Mouse (Mus musculus) frontal cortex, adult 2 months (tissue): Measurements from ENCODE around the gene Gm20388. TPM values are rescaled to one million over a fixed set of nuclear protein-coding genes. Genes with fewer than 3 reads are reported as not detected.

Source experiments
- DNase-seq, 2 experiments: peaks; one replicate each; pipeline ENCODE4 v3.0.0; 2022; ENCODE audit warnings: low spot score in 1 of 2; ENCODE audit errors: extremely low spot score in 1 of 2
- polyA plus RNA-seq: library from polyadenylated mRNA; depleted of rRNA; stranded (reverse); fragments of >200 nt; gene quantifications from 2 replicates; pipeline ENCODE4 v1.2.3, GENCODE M21; 2012

The Gm20388 gene
- polyA plus RNA-seq, 1 experiment = 22.2 TPM

DNA sequence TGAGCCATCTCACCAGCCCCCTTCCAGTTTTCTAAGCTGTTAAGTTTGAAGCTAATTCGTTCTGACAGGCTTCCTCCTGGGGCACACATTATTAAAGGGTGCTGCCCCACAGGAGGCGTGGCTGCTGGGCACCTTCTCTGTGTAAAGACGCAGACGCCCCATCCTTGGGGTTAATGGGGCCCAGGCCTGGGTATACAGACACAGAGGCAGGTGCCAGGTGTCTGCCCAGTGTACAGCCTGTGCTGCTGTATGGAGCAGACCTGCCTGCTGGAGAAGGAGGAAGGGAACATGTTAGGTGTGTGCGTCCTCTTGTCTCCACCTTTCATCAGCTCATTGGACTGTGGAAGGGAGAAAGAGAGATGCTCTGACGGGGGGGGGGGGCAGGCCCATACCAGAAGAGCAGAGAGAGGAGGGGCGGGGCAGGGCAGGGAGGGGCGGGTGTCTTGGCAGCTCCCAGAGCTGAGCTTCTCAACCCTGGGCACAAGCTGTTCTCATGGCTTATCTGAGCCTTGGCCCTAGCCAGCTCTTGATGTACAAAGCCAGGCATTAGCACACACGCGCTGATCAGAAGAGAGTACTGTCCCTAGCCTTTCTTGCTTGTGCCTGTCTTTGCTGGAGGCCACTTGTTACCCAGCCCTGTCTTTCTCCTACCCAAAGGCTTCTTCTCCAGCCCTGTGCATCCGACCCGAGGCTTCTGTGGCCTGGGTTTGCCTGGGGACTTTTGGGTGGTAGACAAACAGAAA, 1951.3 kb downstream of the Gm20388 start:
- DNase-seq = no peak

DNA sequence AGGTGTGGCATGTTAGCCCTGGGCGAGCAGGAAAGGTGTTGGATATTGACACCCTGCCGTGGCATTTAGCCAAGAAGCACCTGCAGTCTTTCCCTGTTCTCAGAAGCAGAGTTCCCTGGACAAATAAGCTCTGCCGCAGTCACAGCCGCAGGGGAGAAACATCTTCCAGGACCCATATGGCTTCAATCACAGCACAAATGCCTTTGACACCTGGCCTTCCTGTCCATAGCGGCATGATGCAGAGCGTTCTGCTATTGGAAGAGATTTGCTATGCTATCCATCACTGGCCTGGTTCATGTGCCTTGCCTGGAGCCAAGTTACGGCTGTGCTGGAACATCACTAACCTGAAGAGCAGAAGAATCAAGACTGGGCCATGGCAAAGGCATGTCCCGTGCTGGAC, 1954.7 kb downstream of the Gm20388 start:
- DNase-seq = no peak

DNA sequence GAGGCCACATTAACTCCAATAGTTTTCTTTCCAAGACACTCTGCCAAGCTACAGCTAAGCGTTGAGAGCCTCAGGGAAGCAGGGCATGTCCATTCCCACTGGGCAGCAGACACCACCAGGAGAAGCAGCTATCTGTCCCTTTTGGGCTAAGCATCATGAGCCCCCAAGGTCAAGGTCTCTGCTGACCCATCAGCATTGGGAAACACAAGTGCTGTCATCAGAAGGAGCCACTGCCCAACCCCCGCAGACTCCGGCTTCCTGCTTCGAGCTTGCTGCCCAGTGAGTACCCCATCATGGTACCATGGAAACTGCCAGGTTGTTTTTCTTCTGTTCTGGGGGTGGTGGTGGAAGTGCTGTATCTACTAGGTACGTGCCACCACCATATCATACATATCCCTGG, 1957.6 kb downstream of the Gm20388 start:
- no peak for DNase-seq

DNA sequence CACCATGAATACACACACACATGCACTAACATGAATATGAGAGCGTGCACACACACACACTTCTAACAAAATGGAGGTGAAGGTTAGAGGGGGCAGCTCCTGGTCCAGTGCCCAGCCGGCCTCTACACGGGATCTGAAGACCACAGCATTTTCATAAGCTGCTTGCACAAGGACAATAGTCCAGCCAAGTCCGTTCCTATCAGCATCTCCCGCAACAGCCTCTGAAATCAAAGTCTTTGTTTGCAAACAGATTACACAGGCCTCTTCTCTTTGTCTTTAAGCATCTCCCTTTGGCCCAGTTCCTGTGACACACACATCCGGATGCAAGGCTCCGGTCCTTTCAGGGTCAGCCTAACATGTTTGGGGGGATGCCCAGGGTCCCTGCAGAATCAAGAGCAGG, 1958.3 kb downstream of the Gm20388 start:
- no peak for DNase-seq

DNA sequence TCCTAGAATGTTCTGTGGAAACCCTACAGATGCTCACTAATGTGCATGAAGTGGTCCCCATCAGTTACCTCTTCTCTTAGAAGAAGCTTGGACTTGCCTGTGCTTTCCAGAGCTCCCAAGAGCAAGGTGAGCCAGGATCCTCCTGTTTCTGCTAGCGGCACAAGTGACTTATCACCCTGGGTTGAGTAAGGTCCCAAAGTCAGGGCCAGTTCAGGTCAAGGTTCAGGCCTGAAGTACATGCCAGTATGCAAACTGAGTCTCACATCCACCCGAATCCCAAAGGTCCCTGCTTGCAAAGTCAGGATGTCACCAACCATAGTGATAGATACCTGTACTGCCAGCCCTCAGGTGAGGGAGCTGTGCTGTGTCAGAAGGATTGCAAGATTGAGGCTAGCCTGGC, 1959.5 kb downstream of the Gm20388 start:
- DNase-seq = no peak

DNA sequence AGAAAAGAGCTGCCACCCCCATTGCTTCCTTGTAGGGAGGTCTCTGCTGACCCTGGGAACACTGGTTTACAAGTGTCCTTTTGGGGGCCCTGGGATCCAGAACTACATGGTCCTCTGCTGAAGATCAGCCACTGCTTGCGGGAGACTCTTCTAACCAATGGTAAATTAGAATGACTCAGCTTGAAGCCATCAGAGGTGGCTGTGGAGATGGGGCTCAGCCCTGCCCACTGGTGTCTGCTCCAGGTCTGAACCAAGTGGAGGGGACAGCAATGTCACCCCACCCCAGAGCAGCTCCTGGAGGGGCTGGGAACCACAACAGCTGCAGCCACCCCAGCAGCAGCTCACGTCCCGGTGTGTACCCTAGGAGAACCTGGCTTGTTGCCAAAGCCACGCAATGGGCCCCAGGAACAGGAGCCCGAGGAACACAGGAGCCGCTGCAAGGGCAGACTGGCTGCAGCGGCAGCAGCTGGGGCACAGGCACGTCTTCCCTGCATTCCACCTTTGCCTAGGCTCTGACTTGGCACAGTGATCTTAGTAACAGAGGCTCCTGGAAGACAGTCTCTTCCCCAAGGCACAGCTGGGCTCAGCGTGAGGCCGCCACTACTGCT, 1961.3 kb downstream of the Gm20388 start:
- DNase-seq = no peak

DNA sequence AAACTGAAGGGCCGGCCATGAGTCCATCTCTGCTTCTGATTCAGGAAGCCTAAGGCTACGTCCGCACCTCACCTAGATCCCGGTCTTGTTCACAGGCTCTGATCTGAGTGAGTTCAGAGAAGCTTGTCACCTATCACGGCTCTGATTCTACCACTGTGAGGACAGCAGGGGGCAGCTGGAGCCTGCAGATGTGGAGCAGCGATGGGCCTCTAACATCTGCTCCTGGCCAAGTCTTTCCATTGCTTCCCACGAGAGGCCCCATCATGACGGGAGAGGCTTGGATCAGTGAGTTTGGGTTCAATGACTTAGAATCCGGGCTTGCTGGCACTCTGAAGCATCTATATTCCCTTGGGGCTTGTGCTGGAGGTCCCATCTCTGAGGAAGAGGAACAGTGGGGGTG, 1963.4 kb downstream of the Gm20388 start:
- DNase-seq = peak in 1 of 2 experiments; percentile 55

DNA sequence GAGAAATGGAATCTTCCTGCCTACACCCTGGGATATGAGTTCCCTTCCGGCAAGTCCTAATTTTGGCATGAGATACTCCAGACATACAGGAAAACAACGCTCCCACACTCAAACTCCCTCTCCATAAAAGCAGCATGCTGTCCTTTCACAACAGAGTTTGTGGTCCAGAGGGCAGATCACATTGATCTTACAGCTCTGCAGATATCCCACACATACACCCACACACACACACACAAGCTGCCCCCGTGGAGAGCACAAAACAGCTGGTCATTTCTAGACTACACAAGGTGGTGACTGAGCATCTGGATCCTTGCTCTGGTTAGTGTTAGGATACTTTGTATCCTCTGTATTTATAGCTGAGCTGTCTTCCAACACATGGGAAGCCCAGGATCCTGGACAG, 1964.4 kb downstream of the Gm20388 start:
- peak in 1 of 2 experiments; percentile 45 for DNase-seq

DNA sequence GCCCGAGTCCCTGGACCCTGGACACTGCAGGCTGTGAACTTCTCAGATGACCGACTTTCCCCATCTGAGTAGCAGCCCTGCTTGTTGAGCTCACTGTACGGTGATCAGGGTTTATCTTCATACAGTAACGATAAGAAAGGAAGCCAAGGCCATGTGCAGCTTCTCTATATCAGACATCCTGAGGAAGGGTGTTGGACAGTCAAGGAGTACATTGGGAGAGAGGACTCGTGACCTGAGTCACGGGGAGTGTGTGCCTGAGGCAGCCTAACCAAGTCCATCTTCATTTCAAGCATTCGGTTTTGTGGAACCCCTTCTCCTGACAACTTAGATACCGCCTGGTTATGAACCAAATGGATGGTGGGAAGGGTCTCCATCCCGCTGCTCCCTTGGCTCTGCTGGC, 1964.9 kb downstream of the Gm20388 start:
- DNase-seq = no peak

DNA sequence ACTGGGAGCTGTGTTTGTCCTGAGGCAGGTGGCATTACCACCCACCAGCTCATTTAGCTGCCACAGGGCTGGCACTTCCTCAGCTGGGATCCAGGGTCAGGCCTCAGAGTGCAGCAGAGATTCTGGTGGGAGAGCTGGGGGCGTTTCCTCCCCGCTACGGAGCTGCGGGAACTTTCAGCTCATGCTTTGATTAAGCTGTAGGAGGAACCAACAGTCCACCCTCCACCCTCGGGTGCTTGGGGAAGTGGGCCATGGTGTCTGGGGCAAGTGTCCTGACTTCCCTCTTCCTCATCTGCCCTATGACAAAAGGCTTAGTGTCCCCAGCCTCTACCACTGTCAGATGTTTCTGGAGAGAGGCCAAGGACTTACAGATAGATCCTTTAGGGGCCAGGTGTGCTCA, 1966.6 kb downstream of the Gm20388 start:
- DNase-seq = no peak

DNA sequence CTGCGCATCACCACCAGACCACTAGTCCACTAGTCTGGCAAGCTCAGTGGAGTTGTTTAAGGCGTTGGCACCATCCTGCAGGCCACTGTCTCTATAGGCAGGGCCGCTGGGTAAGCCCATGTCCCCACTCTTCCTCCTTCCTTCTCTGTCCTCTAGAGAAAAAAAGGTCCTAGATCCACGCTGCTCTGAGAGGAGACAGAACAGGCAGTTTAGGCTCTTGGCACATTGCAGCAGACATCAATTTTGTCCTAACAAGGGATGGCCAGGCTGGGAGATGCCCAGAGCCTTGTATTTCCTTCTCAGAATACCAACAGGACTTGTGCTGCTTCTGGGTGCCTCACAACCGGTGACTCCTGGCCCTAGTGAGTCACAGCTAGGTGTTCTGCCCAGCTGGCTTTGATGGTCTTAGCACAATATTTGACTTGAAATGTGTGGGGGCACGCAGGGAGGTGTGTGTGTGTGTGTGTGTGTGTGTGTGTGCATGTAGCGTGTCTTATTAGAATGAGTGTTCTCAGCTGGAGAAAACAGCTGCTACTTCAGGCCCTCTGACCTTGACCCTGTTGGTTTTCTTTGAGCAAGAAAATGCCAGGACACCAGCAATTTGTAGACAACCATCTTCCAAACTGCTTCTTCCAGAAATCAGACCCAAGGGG, 1967.3 kb downstream of the Gm20388 start:
- no peak for DNase-seq

DNA sequence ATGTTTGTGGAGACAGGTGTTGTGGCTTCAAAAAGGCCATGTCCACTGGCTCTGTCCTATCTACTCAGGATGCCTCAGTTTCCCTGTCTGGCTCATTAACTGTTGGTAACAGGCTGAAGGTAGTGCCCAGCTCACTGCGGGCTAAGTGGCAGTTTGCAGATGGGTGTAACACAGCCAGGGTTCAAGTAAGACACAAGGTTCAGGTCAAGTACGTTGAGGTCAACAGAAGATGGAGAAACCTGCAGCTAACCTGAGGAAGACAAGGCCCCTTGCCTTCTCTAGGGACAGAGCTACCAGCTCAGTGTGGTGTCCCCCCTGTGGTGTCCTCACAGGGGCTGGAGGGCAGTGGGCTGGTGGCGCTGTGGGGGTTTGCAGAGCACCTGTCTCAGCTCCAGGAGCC, 1969.1 kb downstream of the Gm20388 start:
- DNase-seq = no peak

DNA sequence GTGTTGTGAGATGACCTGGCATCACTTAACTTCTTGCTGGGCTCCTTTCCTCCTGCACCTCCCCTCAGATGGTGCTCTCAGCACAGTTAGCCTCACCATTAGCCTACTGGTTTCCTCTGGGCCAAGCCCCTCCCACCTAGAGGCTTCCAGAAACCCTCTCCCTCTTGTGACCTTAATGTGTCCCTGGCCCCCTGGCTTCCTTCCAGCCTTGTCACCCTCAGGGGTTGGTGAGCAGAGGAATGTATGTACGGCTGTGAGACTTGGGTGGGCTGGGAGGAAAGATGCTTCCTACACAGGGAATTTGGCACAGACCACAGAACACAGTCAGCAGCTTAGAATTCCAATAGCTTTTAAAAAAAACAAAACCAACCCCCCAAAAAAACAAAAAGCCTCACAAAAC, 1970.2 kb downstream of the Gm20388 start:
- no peak for DNase-seq

DNA sequence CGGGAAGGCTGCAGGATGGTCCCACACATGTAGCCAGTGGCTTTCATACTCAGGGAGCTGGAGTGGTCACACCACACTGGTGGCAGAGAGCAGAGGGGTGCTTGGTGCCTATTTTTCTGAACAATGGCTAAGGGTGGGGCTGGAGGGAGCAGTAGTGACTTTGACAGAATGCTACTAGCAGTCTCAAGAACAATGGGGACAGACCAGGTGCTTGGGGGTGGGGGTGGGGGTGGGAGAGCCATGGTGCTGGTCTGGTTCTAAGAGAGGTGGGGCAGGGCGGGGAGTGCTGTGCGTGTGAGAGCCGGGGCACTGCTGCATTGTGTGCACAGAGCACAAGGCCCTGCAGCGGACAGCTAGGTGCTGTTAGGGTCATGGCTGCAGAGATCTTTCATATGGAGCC, 1971.3 kb downstream of the Gm20388 start:
- DNase-seq = no peak

DNA sequence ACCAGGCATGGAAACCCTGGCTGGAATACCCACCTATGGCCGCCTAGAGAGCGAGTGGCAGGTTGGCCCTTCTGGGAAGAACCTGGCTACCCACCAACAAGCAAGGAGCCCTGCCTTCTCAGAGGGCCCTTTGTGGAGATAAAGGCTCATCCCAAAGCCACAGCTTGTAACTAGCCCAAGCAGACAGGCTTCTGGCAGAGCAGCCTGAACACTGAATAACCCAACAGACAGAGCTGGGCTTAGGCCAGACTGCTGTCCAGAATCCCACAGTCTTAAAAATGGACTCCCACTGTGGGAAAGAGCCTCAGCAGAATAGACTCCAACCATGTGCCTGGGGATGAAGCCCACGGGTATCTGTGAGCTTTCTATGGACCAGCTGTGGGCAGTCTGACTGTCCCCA, 1973.5 kb downstream of the Gm20388 start:
- no peak for DNase-seq

DNA sequence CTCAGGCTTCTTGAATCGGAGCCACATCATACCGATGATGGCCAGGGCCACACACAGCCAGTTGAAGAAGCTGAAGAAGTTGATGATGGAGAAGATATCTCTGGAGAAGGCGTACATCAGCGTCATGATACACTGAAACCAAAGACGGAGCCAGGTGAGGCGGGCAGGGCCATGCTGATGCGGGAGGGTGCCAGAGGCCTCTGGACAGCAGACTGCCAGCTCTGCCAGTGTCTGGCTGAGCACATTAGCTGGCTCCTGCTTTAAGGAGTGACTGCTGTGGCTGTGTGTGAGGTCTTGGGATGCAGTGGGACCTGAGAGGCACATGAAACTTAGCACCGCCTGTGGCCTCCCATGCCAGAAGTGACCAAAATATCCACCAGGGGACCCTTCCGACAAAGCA, 1974.4 kb downstream of the Gm20388 start:
- no peak for DNase-seq

DNA sequence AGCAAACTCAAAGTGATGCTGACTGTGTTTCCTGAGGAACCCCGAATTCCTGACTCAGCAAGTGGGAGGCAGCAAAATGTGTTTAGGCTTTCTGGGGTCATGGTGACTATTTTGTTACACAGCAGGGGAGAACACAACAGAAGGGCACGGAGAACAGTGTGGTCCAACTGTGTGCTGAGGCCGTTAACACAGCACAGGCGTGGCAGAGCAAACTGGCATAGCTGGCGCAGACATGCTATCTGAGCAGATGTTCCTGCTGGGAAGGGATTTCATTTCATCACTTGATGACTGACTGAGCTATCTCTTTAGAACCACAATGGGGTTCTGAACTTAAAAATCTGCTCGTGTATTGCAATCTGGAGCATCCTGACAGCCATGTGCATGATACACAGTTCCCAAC, 1974.8 kb downstream of the Gm20388 start:
- DNase-seq = no peak

DNA sequence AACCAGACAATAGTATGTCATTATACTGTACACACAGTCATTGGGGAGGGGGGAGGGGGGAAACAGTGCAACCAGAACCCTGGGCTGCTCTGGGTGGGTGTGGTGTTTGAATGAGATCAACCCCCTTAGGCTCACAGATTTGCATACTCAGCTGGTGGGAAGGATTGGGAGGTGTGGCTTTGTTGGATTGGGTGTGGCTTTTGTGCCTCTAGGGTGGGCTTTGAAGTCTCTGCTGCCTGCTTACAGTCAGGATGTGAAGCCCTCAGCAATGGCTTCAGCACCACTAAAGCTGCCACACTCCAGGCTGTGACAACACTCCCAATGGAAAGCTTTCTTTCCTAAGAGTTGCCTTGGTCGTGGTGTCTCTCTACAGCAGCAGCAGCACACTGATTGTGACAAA, 1976.9 kb downstream of the Gm20388 start:
- DNase-seq = no peak

DNA sequence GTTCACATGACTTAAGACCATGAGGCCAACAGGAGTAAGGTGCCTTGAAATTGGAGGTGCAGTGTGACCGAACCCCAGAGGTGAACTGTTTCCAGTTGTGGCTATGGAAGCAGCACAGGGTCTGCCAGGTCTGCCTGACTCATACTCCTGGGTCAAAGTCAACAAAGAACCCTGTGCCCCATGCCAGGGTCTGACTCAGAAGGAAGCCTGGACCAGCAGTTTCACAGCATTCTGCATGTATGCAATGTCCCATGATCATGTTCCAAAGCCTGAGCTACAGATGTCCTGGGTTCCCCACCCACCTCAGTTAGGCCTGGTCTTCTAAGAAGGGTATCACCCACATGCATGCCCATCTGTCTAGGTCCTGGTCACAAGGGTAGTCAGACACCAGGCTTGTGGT, 1978.7 kb downstream of the Gm20388 start:
- no peak for DNase-seq

DNA sequence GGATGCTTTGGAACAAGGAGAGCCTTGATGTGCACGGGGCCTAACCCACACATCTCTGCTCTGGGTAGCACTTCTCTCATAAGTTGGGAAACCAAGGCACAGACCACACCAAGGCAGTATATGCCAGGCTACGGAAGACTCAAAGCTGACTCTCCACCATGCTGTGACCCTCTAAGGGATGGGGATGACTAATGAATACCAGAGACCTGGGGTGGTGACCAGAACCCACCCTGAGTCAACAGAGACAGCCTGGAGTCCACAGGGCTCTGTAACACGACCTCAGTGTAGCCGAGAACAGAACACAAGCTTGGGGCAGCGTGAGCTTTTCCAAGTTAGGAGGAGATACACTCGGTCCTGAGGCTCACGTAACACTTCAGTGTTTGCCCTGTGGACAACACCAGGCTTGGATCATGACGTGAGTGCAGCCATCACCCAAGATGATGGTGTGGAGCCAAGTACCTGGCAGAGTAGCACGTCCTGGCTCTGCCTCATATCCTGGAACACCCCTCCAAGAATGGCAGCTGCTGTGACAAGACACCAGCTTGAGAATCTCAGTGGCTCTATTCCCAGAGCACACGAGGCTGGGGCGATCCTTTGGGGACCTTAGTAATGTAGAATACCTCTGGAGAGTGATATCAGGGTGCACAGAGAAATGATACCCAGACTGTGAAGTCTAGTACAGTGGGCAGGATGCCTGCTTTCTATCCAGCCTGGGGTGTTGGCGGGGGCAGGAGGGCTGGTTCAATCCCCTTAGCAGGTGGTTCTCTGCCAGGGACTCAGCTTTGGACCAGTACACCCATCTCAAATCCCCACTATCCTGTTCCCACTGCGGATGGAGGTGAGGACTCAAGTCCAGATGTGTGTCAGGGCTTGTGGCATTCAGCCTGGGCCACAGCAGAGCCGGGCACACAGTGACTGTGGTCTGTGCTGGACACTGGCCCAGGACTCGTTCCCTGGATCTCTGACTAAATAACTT, 1979.5 kb downstream of the Gm20388 start:
- no peak for DNase-seq

DNA sequence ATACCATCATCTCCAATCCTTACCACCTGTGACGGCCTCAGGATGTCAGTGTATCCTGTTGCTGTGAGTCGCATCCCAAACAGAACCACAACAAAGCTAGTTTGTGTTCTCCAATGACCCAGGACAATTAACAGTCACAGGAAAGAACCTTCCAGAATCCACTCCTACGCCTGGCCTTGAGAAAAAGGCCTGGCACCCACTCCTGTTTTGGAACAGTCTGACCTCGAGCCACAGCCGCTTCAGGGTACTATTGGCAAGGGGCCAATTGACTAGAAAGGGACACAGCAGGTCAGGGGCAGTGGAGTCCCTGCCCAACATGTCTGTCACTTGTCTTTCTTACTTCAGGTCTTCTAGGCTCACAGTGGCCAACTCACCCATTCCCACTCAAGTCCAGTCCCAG, 1982.2 kb downstream of the Gm20388 start:
- no peak for DNase-seq
